Mouse (Mus musculus): ENCODE results near the gene Limch1.

The Limch1 gene

GRCm38 (mm10) chr5:66886410-66887120 lies 140.9 kb downstream of the Limch1 start:
- DNase-seq = no peak

- no peak for DNase-seq
Measured at GRCm38 (mm10) chr5:66888061-66888460, 142.4 kb downstream of the Limch1 start.

- no peak for DNase-seq
Measured at GRCm38 (mm10) chr5:66889337-66889736, 143.7 kb downstream of the Limch1 start.

- no peak for DNase-seq
Measured at GRCm38 (mm10) chr5:66895440-66896120, 150.0 kb downstream of the Limch1 start.

GRCm38 (mm10) chr5:66897584-66897983 lies 152.0 kb downstream of the Limch1 start:
- no peak for DNase-seq

GRCm38 (mm10) chr5:66898252-66898651 lies 152.6 kb downstream of the Limch1 start:
- DNase-seq = no peak

- DNase-seq = no peak
Measured at GRCm38 (mm10) chr5:66898811-66899430, 153.3 kb downstream of the Limch1 start.

- no peak for DNase-seq
Measured at GRCm38 (mm10) chr5:66901116-66901515, 155.5 kb downstream of the Limch1 start.

GRCm38 (mm10) chr5:66904835-66905234 lies 159.2 kb downstream of the Limch1 start:
- DNase-seq = no peak

GRCm38 (mm10) chr5:66908883-66909282 lies 163.3 kb downstream of the Limch1 start:
- no peak for DNase-seq

GRCm38 (mm10) chr5:66909962-66910361 lies 164.3 kb downstream of the Limch1 start:
- no peak for DNase-seq

GRCm38 (mm10) chr5:66910610-66911009 lies 165.0 kb downstream of the Limch1 start:
- no peak for DNase-seq

GRCm38 (mm10) chr5:66911068-66911467 lies 165.4 kb downstream of the Limch1 start:
- DNase-seq = no peak

- no peak for DNase-seq
Measured at GRCm38 (mm10) chr5:66913791-66914190, 168.2 kb downstream of the Limch1 start.

- no peak for DNase-seq
Measured at GRCm38 (mm10) chr5:66917353-66918315, 172.0 kb downstream of the Limch1 start.

- DNase-seq = peak; percentile 28
Measured at GRCm38 (mm10) chr5:66918316-66919305, 173.0 kb downstream of the Limch1 start.

- peak; percentile 54 for DNase-seq
Measured at GRCm38 (mm10) chr5:66922582-66922981, 177.0 kb downstream of the Limch1 start.

- DNase-seq = peak; percentile 46
Measured at GRCm38 (mm10) chr5:66929291-66929690, 183.7 kb downstream of the Limch1 start.

- DNase-seq = no peak
Measured at GRCm38 (mm10) chr5:66933134-66933804, 187.6 kb downstream of the Limch1 start.

GRCm38 (mm10) chr5:66934585-66934984 lies 189.0 kb downstream of the Limch1 start:
- DNase-seq = no peak

- no peak for DNase-seq
Measured at GRCm38 (mm10) chr5:66937376-66937775, 191.7 kb downstream of the Limch1 start.

Data from kidney, postnatal 14 days (tissue).